Mouse (Mus musculus): ENCODE results near the gene Camta1. TPM values are rescaled to one million over a fixed set of nuclear protein-coding genes. Genes with fewer than 3 reads are reported as not detected.

The Camta1 gene
- polyA plus RNA-seq, 1 experiment, result 26.3 TPM

GRCm38 (mm10) chr4:151339421-151339820 is 522.3 kb downstream of the Camta1 start:
- Histone ChIP-seq H3K4me1 (ENCODE audit: control insufficient read depth, insufficient read depth, low read length) (no peaks in the 10 kb centered on the region), H3K27ac (ENCODE audit: insufficient read depth, low read depth, low read length) (no peak overlapping the region), H3K4me3 (ENCODE audit: insufficient read depth, low read length) (no peak overlapping the region)
- TF ChIP-seq POLR2A (IDR thresholded peaks at IDR 0.05; ENCODE audit: borderline replicate concordance, low read depth, low read length) (no peak), CTCF (IDR thresholded peaks at IDR 0.05; ENCODE audit: low read depth, low read length) (no peak)

- H3K4me1 ChIP-seq (ENCODE audit: control insufficient read depth, insufficient read depth, low read length), result no peaks in the 10 kb centered on the region
- no peak overlapping the region for H3K27ac ChIP-seq (ENCODE audit: insufficient read depth, low read depth, low read length)
- TF ChIP-seq POLR2A (IDR thresholded peaks at IDR 0.05; ENCODE audit: borderline replicate concordance, low read depth, low read length) (no peak), CTCF (IDR thresholded peaks at IDR 0.05; ENCODE audit: low read depth, low read length) (no peak)
- no peak overlapping the region for H3K4me3 ChIP-seq (ENCODE audit: insufficient read depth, low read length)
Measured at GRCm38 (mm10) chr4:151338931-151339330, 522.7 kb downstream of the Camta1 start.

GRCm38 (mm10) chr4:151337543-151337942 is 524.1 kb downstream of the Camta1 start:
- TF ChIP-seq POLR2A (IDR thresholded peaks at IDR 0.05; ENCODE audit: borderline replicate concordance, low read depth, low read length) (no peak), CTCF (IDR thresholded peaks at IDR 0.05; ENCODE audit: low read depth, low read length) (no peak)
- Histone ChIP-seq H3K27ac (ENCODE audit: insufficient read depth, low read depth, low read length) (no peak overlapping the region), H3K4me1 (ENCODE audit: control insufficient read depth, insufficient read depth, low read length) (no peaks in the 10 kb centered on the region), H3K4me3 (ENCODE audit: insufficient read depth, low read length) (no peak overlapping the region)

- Histone ChIP-seq H3K4me3 (ENCODE audit: insufficient read depth, low read length) (no peak overlapping the region), H3K27ac (ENCODE audit: insufficient read depth, low read depth, low read length) (no peak overlapping the region), H3K4me1 (ENCODE audit: control insufficient read depth, insufficient read depth, low read length) (no peaks in the 10 kb centered on the region)
- no peak for TF ChIP-seq POLR2A (IDR thresholded peaks at IDR 0.05; ENCODE audit: borderline replicate concordance, low read depth, low read length)
- TF ChIP-seq CTCF (IDR thresholded peaks at IDR 0.05; ENCODE audit: low read depth, low read length), result no peak
Measured at GRCm38 (mm10) chr4:151336413-151336812, 525.3 kb downstream of the Camta1 start.

GRCm38 (mm10) chr4:151334951-151335742 is 526.5 kb downstream of the Camta1 start:
- TF ChIP-seq CTCF (IDR thresholded peaks at IDR 0.05; ENCODE audit: low read depth, low read length) (no peak), POLR2A (IDR thresholded peaks at IDR 0.05; ENCODE audit: borderline replicate concordance, low read depth, low read length) (no peak)
- Histone ChIP-seq H3K4me1 (ENCODE audit: control insufficient read depth, insufficient read depth, low read length) (no peaks in the 10 kb centered on the region), H3K27ac (ENCODE audit: insufficient read depth, low read depth, low read length) (no peak overlapping the region), H3K4me3 (ENCODE audit: insufficient read depth, low read length) (no peak overlapping the region)

- Histone ChIP-seq H3K27ac (ENCODE audit: insufficient read depth, low read depth, low read length) (no peak overlapping the region), H3K4me3 (ENCODE audit: insufficient read depth, low read length) (no peak overlapping the region)
Measured at GRCm38 (mm10) chr4:151332074-151332849, 529.4 kb downstream of the Camta1 start.

GRCm38 (mm10) chr4:151330983-151331382 is 530.7 kb downstream of the Camta1 start:
- Histone ChIP-seq H3K4me3 (ENCODE audit: insufficient read depth, low read length) (no peak overlapping the region), H3K4me1 (ENCODE audit: control insufficient read depth, insufficient read depth, low read length) (no peaks in the 10 kb centered on the region), H3K27ac (ENCODE audit: insufficient read depth, low read depth, low read length) (no peak overlapping the region)
- TF ChIP-seq CTCF (IDR thresholded peaks at IDR 0.05; ENCODE audit: low read depth, low read length) (no peak), POLR2A (IDR thresholded peaks at IDR 0.05; ENCODE audit: borderline replicate concordance, low read depth, low read length) (no peak)

More at GRCm38 (mm10) chr4:151332074-151332849, 529.4 kb downstream of the Camta1 start:
- H3K4me1 ChIP-seq (ENCODE audit: control insufficient read depth, insufficient read depth, low read length), result no peaks in the 10 kb centered on the region
- no peak for TF ChIP-seq POLR2A (IDR thresholded peaks at IDR 0.05; ENCODE audit: borderline replicate concordance, low read depth, low read length)
- TF ChIP-seq CTCF (IDR thresholded peaks at IDR 0.05; ENCODE audit: low read depth, low read length), result no peak

- Histone ChIP-seq H3K27ac (ENCODE audit: insufficient read depth, low read depth, low read length) (no peak overlapping the region), H3K4me1 (ENCODE audit: control insufficient read depth, insufficient read depth, low read length) (no peaks in the 10 kb centered on the region), H3K4me3 (ENCODE audit: insufficient read depth, low read length) (no peak overlapping the region)
- no peak for TF ChIP-seq CTCF (IDR thresholded peaks at IDR 0.05; ENCODE audit: low read depth, low read length)
Measured at GRCm38 (mm10) chr4:151328071-151328470, 533.6 kb downstream of the Camta1 start.

GRCm38 (mm10) chr4:151326971-151327686 is 534.5 kb downstream of the Camta1 start:
- Histone ChIP-seq H3K4me3 (ENCODE audit: insufficient read depth, low read length) (no peak overlapping the region), H3K4me1 (ENCODE audit: control insufficient read depth, insufficient read depth, low read length) (no peaks in the 10 kb centered on the region), H3K27ac (ENCODE audit: insufficient read depth, low read depth, low read length) (no peak overlapping the region)
- TF ChIP-seq POLR2A (IDR thresholded peaks at IDR 0.05; ENCODE audit: borderline replicate concordance, low read depth, low read length) (no peak), CTCF (IDR thresholded peaks at IDR 0.05; ENCODE audit: low read depth, low read length) (no peak)

All from bone marrow macrophage, adult 2 months (primary cell).